Mouse (Mus musculus): ENCODE results near the gene Acp4. TPM values are rescaled to one million over a fixed set of nuclear protein-coding genes. Genes with fewer than 3 reads are reported as not detected.
"Not testable (repeated sequence)": the region's sequence is repeated elsewhere in the genome, so short reads cannot be mapped to it uniquely, and the experiment has no call there.

The Acp4 gene
- not detected in 2 replicates for polyA plus RNA-seq (2016; fragmentation: Nextera tagmentation; extraction: Ambion mirVana)

DNA sequence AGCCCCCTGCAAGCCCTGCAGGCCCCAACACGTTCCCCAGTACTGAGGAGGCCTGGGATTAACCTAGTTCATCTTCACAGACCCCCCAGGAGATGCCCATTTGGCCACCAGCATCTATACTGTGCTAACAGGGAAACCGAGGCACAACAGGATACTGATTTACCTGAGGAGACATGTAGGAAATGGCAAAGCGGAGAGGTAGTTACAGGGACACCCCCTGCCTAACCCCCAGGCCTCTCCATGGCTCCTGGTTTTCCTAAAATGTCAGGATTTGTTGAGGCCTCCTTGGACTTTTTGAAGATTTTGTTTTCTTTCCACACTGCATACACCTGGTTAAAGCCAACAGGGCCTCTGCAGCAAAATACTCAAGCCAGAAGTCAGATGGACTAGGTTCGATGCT, at the start of gene Acp4:
TSS of gene Acp4 (minus strand) at position 101 of the 400 bp plus-strand sequence.
- no peak for ATAC-seq (ENCODE audit: low FRiP score, low read depth)
- 81% methylated on average over 4 of the region's 4 CpGs for WGBS

DNA sequence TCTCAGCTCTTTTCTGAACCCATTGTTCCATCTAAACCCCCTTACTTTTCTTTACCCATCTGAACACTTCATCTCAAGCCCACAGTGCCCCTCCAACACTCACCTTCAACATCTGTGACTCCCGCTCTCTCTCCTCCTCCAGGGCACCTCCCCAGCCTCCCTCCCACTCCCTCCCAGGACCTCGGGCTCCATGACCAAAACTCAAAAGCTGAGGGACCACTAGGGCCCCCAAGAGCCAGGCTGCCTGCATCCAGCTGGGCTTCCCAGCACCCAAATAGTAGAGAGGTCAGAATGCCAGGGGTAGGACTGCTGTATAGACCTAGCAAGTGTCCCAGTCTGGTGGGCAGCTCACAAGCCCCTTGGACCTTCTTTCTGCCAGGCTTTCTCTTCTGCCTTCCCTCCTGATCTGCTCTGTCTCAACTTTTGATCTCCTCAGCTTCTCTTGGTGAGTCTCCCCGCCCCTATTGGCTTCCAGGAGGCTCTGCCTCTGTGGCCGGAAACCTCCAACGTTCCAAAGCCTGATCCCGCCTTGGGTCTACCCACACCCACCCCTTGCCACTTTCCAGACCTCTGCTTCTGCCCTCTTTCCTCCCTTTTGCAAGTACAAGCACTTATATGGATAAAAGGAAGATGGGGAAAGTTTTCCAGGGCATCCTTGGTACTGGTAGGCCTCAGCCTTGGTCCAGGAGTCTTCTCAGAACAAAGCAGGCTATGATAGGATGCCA, 49.5 kb upstream of the Acp4 start, which contains the start of gene Clec11a:
TSS of gene Clec11a (minus strand) at position 387 of the 725 bp plus-strand sequence.
- H3K4me1 ChIP-seq: peaks cover 41% of the 10 kb centered on the region
- peak within 1 kb of the TSS; percentile 37; the same call in 1 of the 2 replicates for H3K27ac ChIP-seq
- no peak within 1 kb of the TSS for H3K9ac ChIP-seq
- H3K4me3 ChIP-seq: no peak within 1 kb of the TSS; the same call in 1 of the 2 replicates
- no peaks in the 10 kb centered on the region for H3K36me3 ChIP-seq
- WGBS: 62% methylated on average over 6 of the region's 6 CpGs
- no peak for ATAC-seq (ENCODE audit: low FRiP score, low read depth)
- H3K27me3 ChIP-seq (replicated peaks): peaks cover 15% of the 10 kb centered on the region
- no peaks in the 10 kb centered on the region for H3K9me3 ChIP-seq
- H3K4me2 ChIP-seq (replicated peaks): peak within 1 kb of the TSS; percentile 62

More for the DNA sequence above, at the start of gene Acp4:
- Histone ChIP-seq H3K27me3 (replicated peaks) (no peaks in the 10 kb centered on the region; the same call in 1 of the 2 replicates), H3K36me3 (peaks cover 17% of the 10 kb centered on the region), H3K4me1 (0 out of 2 replicates have a peak, but pooled peaks cover 3% of the 10 kb centered on the region), H3K27ac (no peak within 1 kb of the TSS), H3K4me2 (replicated peaks) (no peak within 1 kb of the TSS), H3K4me3 (no peak within 1 kb of the TSS), H3K9me3 (no peaks in the 10 kb centered on the region), H3K9ac (no peak within 1 kb of the TSS)

DNA sequence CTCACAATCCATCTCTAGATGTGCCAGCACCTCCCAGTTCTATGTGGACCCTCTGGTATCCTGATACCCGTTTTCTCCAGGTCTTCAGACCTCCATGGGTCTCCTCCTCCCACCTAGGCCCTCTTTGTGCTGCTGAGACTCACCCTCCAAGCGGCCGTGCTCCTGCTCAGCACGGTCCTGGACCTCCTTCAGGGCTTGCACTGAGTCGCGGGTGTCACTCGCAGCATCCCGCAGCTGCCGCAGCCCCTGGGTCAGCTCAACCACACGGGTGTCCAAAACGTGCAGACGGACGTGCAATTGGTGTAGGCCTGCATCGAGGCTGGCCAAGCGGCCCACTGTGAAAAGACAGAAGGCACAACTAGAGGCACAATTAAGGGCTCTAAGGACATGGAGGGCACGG, 48.5 kb upstream of the Acp4 start:
- H3K27ac ChIP-seq: peak overlapping the region; percentile 37; the same call in 1 of the 2 replicates
- H3K4me1 ChIP-seq: peaks cover 31% of the 10 kb centered on the region
- ATAC-seq (ENCODE audit: low FRiP score, low read depth): no peak
- no peak overlapping the region; the same call in 1 of the 2 replicates for H3K4me3 ChIP-seq
- H3K4me2 ChIP-seq (replicated peaks): peak overlapping the region; percentile 62
- peaks cover 9% of the 10 kb centered on the region; the same call in 1 of the 2 replicates for H3K27me3 ChIP-seq (replicated peaks)
- H3K36me3 ChIP-seq: no peaks in the 10 kb centered on the region
- no peak overlapping the region for H3K9ac ChIP-seq
- WGBS: 9% methylated on average over 16 of the region's 16 CpGs
- no peaks in the 10 kb centered on the region for H3K9me3 ChIP-seq

DNA sequence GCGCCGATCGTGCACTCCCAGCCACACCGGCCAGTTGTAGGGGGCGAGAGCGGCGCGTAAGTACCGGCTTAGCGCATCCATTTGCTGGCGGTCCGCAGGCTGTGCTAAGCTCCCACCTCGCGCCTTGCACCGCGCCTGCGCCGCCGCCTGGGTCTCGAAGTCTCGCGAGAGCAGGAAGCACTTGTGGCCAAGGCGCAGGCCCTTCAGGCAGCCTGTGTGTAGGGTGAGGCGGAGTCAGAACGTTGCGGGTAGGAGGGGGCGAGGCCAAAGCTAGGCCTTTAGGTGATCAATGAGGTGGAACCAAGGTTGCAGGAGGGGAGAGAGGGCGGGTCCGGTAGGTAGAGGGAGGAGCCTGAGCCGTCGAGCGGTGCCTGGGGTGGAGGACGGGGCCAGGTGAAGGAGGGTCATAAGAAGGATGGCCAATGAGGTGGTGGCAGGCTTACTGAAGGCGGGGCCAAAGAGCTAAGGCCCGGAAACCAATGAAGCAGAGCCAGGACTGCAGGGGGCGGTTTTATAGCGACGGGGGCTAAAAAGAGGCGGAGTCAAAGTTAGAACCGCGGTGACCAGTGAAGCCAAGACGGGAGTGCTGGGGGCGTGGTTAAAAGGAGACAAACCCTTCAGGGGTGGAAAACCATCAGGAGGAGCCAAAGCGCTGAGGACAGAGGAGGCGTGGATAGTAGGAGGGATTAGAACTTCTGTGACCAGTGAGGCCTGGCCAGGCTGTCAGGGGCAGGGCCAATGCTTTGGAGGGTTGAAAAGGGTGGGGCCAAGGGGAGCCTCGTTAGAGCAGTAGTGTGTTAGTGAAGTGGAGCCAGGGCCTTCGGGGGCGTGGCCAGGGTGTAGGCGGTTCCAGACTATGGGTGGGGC, 47.8 kb upstream of the Acp4 start:
- peak; percentile 95 for ATAC-seq (ENCODE audit: low FRiP score, low read depth)
- Histone ChIP-seq H3K4me2 (replicated peaks) (peak overlapping the region; percentile 62), H3K4me1 (peaks cover 28% of the 10 kb centered on the region), H3K27me3 (replicated peaks) (peaks cover 6% of the 10 kb centered on the region; the same call in 1 of the 2 replicates), H3K27ac (peak overlapping the region; percentile 85), H3K9me3 (no peaks in the 10 kb centered on the region), H3K4me3 (peak overlapping the region; percentile 56), H3K36me3 (no peaks in the 10 kb centered on the region), H3K9ac (peak overlapping the region; percentile 86)
- under 1% methylated on average over 49 of the region's 49 CpGs for WGBS

DNA sequence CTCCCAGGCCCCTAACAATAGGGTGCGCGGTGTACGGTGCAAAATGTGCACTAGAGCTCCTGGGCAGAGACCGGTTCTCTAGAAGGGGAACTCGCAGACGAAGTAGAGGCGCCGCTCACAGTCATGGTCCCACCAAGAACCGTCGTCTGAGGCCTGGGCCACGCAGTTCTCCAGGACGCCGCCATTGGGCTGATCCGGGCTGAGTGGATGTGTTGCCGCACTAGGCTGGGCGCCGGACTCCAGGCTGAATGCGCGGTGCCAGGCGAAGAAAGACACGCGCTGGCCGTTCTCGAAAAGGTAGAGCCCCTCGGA, 47.2 kb upstream of the Acp4 start:
- peaks cover 6% of the 10 kb centered on the region; the same call in 1 of the 2 replicates for H3K27me3 ChIP-seq (replicated peaks)
- H3K4me2 ChIP-seq (replicated peaks): peak overlapping the region; percentile 62
- H3K9ac ChIP-seq: peak overlapping the region; percentile 86
- H3K4me3 ChIP-seq: peak overlapping the region; percentile 56
- peak overlapping the region; percentile 85 for H3K27ac ChIP-seq
- H3K4me1 ChIP-seq: peaks cover 28% of the 10 kb centered on the region
- no peaks in the 10 kb centered on the region for H3K36me3 ChIP-seq
- WGBS: under 1% methylated on average over 25 of the region's 25 CpGs
- ATAC-seq (ENCODE audit: low FRiP score, low read depth): peak; percentile 42
- no peaks in the 10 kb centered on the region for H3K9me3 ChIP-seq

DNA sequence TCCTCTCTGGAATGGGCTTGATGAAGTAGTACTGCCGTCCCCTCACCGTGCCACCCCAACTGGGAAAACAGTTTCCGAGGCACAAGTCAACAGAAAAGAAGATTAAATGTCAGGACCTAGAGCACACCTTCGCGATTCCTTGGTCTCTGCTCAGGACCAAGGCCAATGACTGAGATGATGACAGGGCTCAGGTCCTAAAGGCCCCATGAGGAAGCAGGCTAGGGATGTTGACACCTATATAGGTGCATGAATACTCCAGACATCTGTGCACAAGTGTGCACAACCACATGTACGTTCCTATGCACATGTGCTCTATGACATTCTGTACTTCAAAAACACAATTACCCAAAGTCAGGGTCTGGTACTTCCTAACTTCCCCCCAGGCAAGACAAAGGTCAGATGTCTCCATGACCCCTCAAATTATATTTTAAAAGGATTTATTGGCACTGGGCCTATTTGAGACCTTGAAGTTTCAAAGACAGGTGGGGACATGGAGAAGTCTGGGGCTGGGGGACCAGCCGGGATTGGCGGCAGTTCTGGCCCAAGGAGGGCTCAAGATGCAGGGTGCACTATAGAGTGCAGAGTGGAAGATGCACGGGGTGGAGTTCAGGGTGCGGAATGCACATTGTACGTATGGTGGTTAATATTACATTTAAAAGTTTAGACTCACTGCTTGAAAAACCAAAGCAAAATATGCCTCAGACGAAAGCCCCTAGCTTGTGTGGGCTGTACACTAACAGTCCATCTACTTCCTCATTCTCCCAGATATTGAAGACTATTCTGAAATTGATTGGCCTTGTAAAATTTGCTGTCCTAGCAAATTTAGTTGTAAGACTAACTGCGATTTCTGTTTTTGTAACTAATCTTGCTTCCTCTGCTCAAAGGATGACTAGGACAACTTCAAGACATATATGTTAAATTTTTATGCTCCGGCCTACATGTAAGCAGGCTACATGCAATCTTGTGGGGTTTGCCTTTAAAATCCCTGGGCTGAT, 46.5 kb upstream of the Acp4 start:
- no peaks in the 10 kb centered on the region for H3K36me3 ChIP-seq
- peaks cover 28% of the 10 kb centered on the region for H3K4me1 ChIP-seq
- peak overlapping the region; percentile 85 for H3K27ac ChIP-seq
- peak overlapping the region; percentile 62 for H3K4me2 ChIP-seq (replicated peaks)
- no peak for ATAC-seq (ENCODE audit: low FRiP score, low read depth)
- 88% methylated on average over 14 of the region's 14 CpGs for WGBS
- H3K9ac ChIP-seq: peak overlapping the region; percentile 86
- peak overlapping the region; percentile 56 for H3K4me3 ChIP-seq
- no peaks in the 10 kb centered on the region for H3K9me3 ChIP-seq
- H3K27me3 ChIP-seq (replicated peaks): peaks cover 5% of the 10 kb centered on the region; the same call in 1 of the 2 replicates

DNA sequence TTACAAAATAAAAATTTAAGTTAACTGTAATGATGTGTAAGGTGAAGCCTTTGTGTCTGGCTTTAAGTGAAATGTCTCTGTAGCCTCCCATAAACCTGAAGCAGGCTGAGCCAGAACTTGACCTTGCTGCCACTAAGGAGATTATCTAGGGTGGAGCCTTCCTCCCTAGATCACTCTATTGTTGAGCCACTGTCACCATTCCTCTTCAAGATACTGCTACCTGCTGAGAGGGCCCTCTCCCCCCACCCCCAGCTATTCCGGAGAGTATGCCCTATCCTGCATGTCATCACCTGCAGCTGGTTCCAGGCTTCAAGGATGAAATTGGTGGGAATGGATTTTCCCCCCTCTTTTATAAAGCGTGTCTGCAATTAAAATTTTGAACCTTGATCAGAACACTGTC, 40.3 kb upstream of the Acp4 start:
- H3K27ac ChIP-seq; H3K36me3 ChIP-seq; H3K9ac ChIP-seq; H3K4me1 ChIP-seq; ATAC-seq (ENCODE audit: low FRiP score, low read depth); H3K27me3 ChIP-seq (replicated peaks); H3K4me3 ChIP-seq; H3K9me3 ChIP-seq; H3K4me2 ChIP-seq (replicated peaks): not testable (repeated sequence)
- 82% methylated on average over 2 of the region's 2 CpGs for WGBS

DNA sequence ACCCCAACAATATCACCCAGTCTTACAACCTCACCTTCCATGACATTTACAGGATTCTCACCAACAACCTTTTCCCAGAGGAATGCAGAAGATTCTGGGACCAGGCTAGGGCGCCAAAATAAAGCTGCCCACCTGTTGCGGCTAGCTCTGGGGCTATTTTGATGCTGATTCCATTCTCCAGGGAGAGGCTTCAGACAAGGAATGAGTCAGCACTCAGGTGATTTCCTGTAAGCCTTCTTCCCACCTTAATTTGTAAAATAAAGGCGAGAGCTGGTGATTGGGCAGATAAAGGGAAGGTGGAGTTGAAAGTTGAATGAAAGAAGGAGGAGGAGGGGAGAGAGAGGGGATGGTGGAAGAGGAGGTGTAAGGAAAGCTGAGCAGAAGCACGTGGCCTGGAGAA, 34.2 kb upstream of the Acp4 start:
- Histone ChIP-seq H3K4me3 (no peak overlapping the region), H3K4me1 (no peaks in the 10 kb centered on the region), H3K9ac (no peak overlapping the region), H3K27ac (no peak overlapping the region), H3K36me3 (no peaks in the 10 kb centered on the region), H3K9me3 (no peaks in the 10 kb centered on the region), H3K4me2 (replicated peaks) (no peak overlapping the region), H3K27me3 (replicated peaks) (no peaks in the 10 kb centered on the region)
- WGBS: 57% methylated on average over 4 of the region's 4 CpGs
- ATAC-seq (ENCODE audit: low FRiP score, low read depth): no peak

DNA sequence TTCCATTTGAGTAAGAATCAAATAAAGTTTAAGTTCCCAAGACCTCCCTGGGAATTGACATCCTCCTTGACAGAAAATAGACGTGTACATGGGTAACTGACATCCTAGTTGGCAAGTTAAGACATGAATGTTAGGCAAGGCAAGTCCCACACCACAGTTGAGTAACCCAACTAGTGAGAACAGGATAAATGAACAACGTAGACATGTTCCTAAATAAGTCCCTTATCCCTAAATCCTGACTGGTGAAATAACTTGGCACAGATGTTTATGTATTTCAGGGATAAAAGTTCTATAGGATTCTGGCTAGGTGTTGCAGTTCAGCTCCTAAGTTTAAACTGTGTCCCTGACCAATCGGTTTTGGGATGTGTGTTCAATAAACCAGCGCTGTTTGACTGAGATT, 33.8 kb upstream of the Acp4 start:
- H3K9me3 ChIP-seq: no peaks in the 10 kb centered on the region
- WGBS: 87% methylated on average over 4 of the region's 4 CpGs
- ATAC-seq (ENCODE audit: low FRiP score, low read depth): no peak
- H3K4me1 ChIP-seq: no peaks in the 10 kb centered on the region
- no peak overlapping the region for H3K9ac ChIP-seq
- no peak overlapping the region for H3K4me3 ChIP-seq
- no peak overlapping the region for H3K4me2 ChIP-seq (replicated peaks)
- no peaks in the 10 kb centered on the region for H3K27me3 ChIP-seq (replicated peaks)
- H3K27ac ChIP-seq: no peak overlapping the region
- H3K36me3 ChIP-seq: no peaks in the 10 kb centered on the region

DNA sequence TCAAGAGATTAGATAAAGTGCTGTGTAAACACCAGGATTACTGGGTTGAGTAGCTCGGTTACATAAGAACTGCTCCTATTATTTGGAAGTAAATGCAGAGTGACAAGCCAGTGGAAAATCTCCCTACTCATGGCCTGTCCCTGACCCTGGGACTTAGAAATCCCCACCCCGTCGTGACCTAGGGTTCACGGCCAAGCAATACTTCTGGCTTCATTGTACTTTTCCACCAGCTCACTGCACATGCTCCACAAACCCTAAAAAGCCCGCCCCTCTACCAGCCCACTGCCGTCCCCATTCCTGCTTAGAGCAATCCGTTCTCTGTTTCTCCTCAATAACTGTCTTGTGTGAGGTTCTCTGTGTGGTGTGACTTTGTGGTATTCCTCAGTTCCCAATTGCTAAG, 30.6 kb upstream of the Acp4 start:
- Histone ChIP-seq H3K27ac (no peak overlapping the region), H3K4me3 (no peak overlapping the region), H3K4me1 (no peaks in the 10 kb centered on the region), H3K9ac (no peak overlapping the region), H3K9me3 (no peaks in the 10 kb centered on the region), H3K36me3 (no peaks in the 10 kb centered on the region), H3K4me2 (replicated peaks) (no peak overlapping the region), H3K27me3 (replicated peaks) (no peaks in the 10 kb centered on the region)
- no peak for ATAC-seq (ENCODE audit: low FRiP score, low read depth)
- 77% methylated on average over 7 of the region's 7 CpGs for WGBS

DNA sequence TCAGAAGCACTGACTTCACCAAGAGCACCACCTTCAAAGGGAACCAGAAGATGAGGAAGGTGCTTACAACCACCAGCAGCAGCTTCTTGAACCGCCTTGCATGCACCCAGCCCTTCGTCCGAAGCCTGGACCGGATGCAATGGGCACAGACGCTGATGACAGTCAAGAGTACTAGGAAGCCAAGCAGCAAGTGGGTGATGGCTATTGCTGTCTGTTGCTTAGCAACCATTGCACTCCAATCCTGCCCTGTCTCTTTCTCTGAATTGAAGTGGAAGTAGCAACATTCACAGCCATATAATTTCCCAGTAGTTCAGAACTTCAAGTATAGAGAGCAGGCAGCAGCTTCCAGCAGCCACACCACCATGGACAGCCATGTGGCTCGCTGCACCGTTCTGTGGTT, 24.4 kb upstream of the Acp4 start:
- no peaks in the 10 kb centered on the region for H3K9me3 ChIP-seq
- ATAC-seq (ENCODE audit: low FRiP score, low read depth): no peak

More for the DNA sequence above, 24.4 kb upstream of the Acp4 start:
- Histone ChIP-seq H3K27ac (no peak overlapping the region), H3K27me3 (replicated peaks) (no peaks in the 10 kb centered on the region), H3K4me2 (replicated peaks) (no peak overlapping the region), H3K4me3 (no peak overlapping the region), H3K9ac (no peak overlapping the region), H3K36me3 (no peaks in the 10 kb centered on the region), H3K4me1 (no peaks in the 10 kb centered on the region)
- 79% methylated on average over 7 of the region's 7 CpGs for WGBS
